Mouse (Mus musculus) liver, embryonic 15.5 days (tissue): ENCODE data around the gene Emilin3. TPM values are rescaled to one million over a fixed set of nuclear protein-coding genes. Genes with fewer than 3 reads are reported as not detected.

Experiments used
- ATAC-seq: fragments of 200-750 bp; cut with Nextera tagmentation; 2 replicates; pipeline ENCODE4 v1.8.0; 2017; ENCODE audit warnings: moderate number of reproducible peaks, mild to moderate bottlenecking, moderate library complexity; ENCODE audit not compliant: insufficient read depth
- H3K27ac ChIP-seq: fragments of 300-500 bp; sonication (generic); replicated peaks from 2 replicates; pipeline ENCODE4 v1.5.1; 2015; ENCODE audit warnings: mild to moderate bottlenecking, inconsistent platforms
- H3K27me3 ChIP-seq: fragments of 300-500 bp; sonication (generic); 2 replicates; pipeline ENCODE4 v1.6.1; 2015; ENCODE audit warnings: mild to moderate bottlenecking, inconsistent platforms
- H3K36me3 ChIP-seq: fragments of 300-500 bp; sonication (generic); replicated peaks from 2 replicates; pipeline ENCODE4 v1.6.1; 2015; ENCODE audit warnings: moderate library complexity, mild to moderate bottlenecking, inconsistent platforms
- H3K4me1 ChIP-seq: fragments of 300-500 bp; sonication (generic); replicated peaks from 2 replicates; pipeline ENCODE4 v1.6.1; 2015; ENCODE audit warnings: inconsistent platforms
- H3K4me2 ChIP-seq: fragments of 300-500 bp; sonication (generic); 2 replicates; pipeline ENCODE4 v1.6.1; 2015; ENCODE audit warnings: moderate library complexity, mild to moderate bottlenecking, inconsistent platforms
- H3K4me3 ChIP-seq: fragments of 300-500 bp; sonication (generic); replicated peaks from 2 replicates; pipeline ENCODE4 v1.5.1; 2015; ENCODE audit warnings: mild to moderate bottlenecking, inconsistent platforms
- H3K9ac ChIP-seq: fragments of 300-500 bp; sonication (generic); 2 replicates; pipeline ENCODE4 v1.6.1; 2015; ENCODE audit warnings: moderate library complexity, mild to moderate bottlenecking, inconsistent platforms
- H3K9me3 ChIP-seq: fragments of 300-500 bp; sonication (generic); replicated peaks from 2 replicates; pipeline ENCODE4 v1.6.1; 2016; ENCODE audit warnings: inconsistent platforms
- WGBS: fragments of 180-500 bp; shearing (Covaris S2); methylation state at CpG from one replicate; pipeline ENCODE4 v1.1.7; 2015; ENCODE audit warnings: mixed read lengths; ENCODE audit not compliant: insufficient replicate concordance; 5-methylcytosine and 5-hydroxymethylcytosine counted together
- polyA plus RNA-seq: library from polyadenylated mRNA; unstranded; fragments of >200 nt; fragmentation: Nextera tagmentation; extraction: Ambion mirVana; gene quantifications from 2 replicates; pipeline ENCODE4 v1.2.1, GENCODE M21; 2015

Gene Emilin3
- polyA plus RNA-seq, 1 experiment from 2014 or later: 0.64 TPM

DNA sequence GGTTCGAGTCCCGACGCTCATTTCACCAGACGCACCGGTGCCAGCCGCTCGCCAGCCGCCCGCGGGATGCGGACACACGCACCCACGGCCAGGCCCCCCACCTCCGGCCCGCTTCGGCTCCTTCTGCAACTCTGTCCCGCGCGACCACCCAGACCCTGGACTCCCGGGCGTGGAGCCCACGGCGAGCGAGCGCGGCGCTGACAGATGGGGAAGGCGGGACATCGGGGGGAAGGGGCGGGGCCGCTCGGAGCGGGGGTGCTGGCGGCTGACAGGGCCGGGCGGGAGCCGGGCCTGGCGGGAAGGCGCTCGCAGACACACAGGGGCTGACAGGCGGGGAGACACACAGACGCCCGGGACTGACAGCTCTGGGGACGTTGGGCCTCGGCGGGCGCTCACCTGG, 39.7 kb downstream of the Emilin3 start:
- WGBS: under 1% methylated on average over 46 of the region's 47 CpGs
- Histone ChIP-seq H3K4me1 (peaks cover 17% of the 10 kb centered on the region), H3K27ac (peak overlapping the region; percentile 91), H3K9ac (peak overlapping the region; percentile 87), H3K4me3 (peak overlapping the region; percentile 86), H3K27me3 (no peaks in the 10 kb centered on the region), H3K4me2 (peak overlapping the region; percentile 98), H3K36me3 (no peaks in the 10 kb centered on the region), H3K9me3 (no peaks in the 10 kb centered on the region)
- peak; percentile 89 for ATAC-seq

DNA sequence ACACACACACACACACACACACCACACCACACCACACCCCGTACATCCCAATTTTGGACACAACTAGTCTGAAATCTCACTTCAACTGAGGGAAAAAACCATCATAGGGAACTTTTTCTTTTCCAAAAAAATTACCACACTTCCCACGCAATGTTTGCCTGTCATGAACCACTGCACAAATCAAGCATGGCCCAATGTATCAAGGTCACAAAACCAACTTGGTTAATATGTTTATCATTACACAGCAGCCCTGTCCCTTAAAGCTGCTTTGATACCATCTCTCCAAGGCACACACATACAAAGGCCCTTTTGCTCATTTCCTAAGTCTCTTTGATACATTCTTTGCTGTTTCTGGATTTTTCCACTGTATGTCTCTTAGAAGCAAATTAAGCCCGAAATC, 40.8 kb downstream of the Emilin3 start:
- Histone ChIP-seq H3K36me3 (no peaks in the 10 kb centered on the region), H3K9me3 (no peaks in the 10 kb centered on the region), H3K27ac (no peak overlapping the region), H3K27me3 (no peaks in the 10 kb centered on the region), H3K9ac (no peak overlapping the region), H3K4me1 (peaks cover 17% of the 10 kb centered on the region), H3K4me3 (no peak overlapping the region), H3K4me2 (no peak overlapping the region)
- WGBS: 64% methylated on average over 3 of the region's 3 CpGs
- ATAC-seq: no peak

DNA sequence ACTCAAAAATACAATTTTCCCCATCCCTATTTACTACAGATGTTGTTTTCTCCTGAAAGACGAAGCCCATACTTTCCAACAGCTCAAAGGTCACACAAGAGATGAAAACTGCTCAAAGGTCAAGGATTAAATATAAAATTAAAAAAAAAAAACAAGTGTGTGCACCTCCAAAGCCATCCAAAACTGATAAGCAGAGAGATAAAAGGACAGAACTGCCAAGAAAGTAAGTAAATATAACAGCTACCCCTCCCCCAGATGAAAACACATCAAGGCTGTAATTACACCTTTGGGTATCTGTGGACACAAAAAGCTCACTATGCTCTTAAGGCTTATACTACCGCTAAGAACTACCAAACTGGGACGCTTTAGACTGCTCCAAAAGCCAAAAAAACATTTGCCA, 42.7 kb downstream of the Emilin3 start:
- Histone ChIP-seq H3K4me1 (peaks cover 17% of the 10 kb centered on the region), H3K27me3 (no peaks in the 10 kb centered on the region), H3K27ac (no peak overlapping the region), H3K4me3 (no peak overlapping the region), H3K9me3 (no peaks in the 10 kb centered on the region), H3K4me2 (no peak overlapping the region), H3K36me3 (no peaks in the 10 kb centered on the region), H3K9ac (no peak overlapping the region)
- no peak for ATAC-seq
- 61% methylated on average over 3 of the region's 3 CpGs for WGBS

DNA sequence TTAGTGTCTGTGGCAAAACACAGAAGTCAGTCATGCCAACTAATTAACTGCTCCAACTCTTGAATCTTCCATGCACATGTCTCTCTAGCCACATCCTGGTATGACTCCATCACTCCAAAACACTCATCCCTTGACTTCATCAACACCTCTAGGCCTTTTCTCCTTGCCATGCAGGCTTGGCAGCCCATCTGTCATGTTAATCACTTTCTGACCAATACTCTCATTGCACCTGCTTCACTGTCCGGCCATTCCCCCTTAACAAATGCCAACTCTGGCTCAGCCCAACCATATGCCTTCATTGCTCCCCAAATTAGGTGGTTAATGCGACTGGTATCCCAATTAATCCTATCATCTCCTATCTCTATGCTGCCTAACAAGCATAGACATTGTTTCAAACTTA, 46.9 kb downstream of the Emilin3 start:
- Histone ChIP-seq H3K9me3 (no peaks in the 10 kb centered on the region), H3K4me2 (no peak overlapping the region), H3K36me3 (no peaks in the 10 kb centered on the region), H3K27me3 (no peaks in the 10 kb centered on the region), H3K9ac (no peak overlapping the region), H3K4me3 (no peak overlapping the region), H3K4me1 (no peaks in the 10 kb centered on the region), H3K27ac (no peak overlapping the region)
- WGBS: 52% methylated on average over 2 of the region's 2 CpGs
- no peak for ATAC-seq

DNA sequence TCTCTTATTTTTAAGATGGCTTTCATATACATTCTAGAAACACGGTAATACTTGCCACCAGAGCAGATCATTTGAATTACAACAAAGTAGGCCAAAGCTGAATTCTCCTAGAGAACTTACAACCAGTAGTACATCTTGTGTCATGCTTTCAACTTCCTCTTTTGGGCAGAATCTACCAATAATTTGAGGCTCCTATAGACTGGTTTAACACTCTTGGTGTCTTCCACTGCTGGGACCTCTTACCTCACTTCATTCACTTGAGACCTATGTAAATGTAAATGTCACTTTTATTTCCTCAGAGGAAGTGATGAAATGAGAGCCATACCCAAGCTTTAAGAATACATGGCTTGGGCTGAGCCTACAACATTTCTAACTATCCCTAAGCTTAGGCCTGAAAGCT, 48.0 kb downstream of the Emilin3 start:
- Histone ChIP-seq H3K27ac (no peak overlapping the region), H3K4me3 (no peak overlapping the region), H3K4me2 (no peak overlapping the region), H3K9me3 (no peaks in the 10 kb centered on the region), H3K4me1 (peaks cover 2% of the 10 kb centered on the region; the same call in 1 of the 2 replicates), H3K36me3 (no peaks in the 10 kb centered on the region), H3K9ac (no peak overlapping the region), H3K27me3 (no peaks in the 10 kb centered on the region)
- WGBS: 52% methylated on average over 1 of the region's 1 CpGs
- no peak for ATAC-seq

DNA sequence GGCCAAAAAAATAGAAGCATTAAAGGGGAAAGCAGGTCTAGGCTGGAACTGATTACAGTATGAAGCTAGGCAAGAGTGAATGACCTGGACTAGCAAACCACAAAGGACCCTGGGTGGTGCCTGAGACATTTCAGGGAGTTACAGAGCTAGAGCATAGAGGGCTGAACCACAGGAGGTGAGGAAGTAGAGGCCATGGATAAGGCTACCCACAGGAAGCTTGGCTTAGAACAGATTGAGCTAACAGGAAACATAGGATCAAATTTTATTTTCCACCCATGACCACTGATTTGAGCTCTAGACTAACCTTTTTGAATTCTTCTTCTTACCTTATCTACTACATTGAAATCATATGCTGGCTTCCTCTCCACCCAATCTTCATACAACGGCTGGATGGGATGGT, 51.8 kb downstream of the Emilin3 start:
- Histone ChIP-seq H3K36me3 (no peaks in the 10 kb centered on the region), H3K4me3 (no peak overlapping the region), H3K4me1 (peaks cover 2% of the 10 kb centered on the region; the same call in 1 of the 2 replicates), H3K27me3 (no peaks in the 10 kb centered on the region), H3K9me3 (no peaks in the 10 kb centered on the region), H3K4me2 (no peak overlapping the region), H3K27ac (no peak overlapping the region), H3K9ac (no peak overlapping the region)
- ATAC-seq: no peak
- WGBS: 9% methylated on average over 1 of the region's 1 CpGs

Other genes with a start within 250 kb of the Emilin3 start
- 4.5 and 5.2 TPM in 2 replicates for gene Plcg1, start 181.0 kb downstream of the Emilin3 start, polyA plus RNA-seq
- 2.3 and 2.8 TPM in 2 replicates for gene Zhx3, start 39.3 kb downstream of the Emilin3 start, polyA plus RNA-seq
- gene Lpin3, start 31.7 kb downstream of the Emilin3 start, polyA plus RNA-seq: 0.41 and 0.74 TPM in 2 replicates
- 3.5 and 3.7 TPM in 2 replicates for gene Chd6, start 196.7 kb upstream of the Emilin3 start, polyA plus RNA-seq